ENCODE assay signal across 28 mouse cellular contexts in the genomic region with DNA sequence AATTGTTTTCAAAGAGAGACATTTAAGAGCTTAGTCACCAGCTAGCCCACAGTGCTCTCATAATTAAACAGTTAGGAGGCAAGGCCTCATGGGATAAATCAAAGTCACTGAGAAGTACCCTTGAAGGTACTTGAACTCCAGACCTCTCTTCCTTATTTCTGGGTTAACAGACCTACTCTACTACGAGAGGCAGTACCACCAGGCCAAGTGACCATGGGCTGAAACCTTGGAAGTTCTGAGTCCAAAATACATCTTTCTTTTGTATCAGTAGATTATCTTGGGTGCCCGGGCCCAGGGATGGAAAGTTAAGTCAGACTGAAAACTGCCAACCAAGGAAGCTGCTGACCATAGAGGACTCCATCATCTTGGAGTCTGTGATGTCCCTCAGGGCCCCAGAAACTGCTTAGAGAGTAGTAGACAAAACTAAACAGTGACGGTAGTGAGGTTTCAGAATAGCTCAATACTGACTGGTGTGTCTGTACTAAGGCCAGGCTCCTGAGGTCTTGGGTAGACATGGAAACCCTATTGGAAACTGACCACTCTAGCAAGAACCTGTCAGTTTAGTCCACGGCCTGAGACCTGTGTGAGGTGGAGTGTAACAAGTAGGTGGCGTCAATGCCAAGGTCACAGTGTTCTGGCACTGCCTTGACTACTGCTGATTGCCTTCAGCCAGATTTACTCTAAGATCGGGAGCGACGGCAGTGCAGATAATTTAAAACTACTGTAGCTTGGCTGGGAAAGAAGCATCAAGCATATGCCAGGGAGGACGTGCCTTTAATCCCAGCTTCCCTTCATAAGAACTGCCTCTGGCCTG. TPM values are rescaled to one million over a fixed set of nuclear protein-coding genes. Genes with fewer than 3 reads are reported as not detected.
DNase-seq lines count a peak whose midpoint lies in the region; ATAC-seq lines count a peak whose summit lies in the region.
"Had no signal": no experiment of that assay in that cellular context is flagged by ENCODE, and none has a peak within 500 bp of the region (broad histone marks: within the 10 kb centered on the region; RNA-seq: fewer than 3 reads in every experiment).

No protein-coding gene starts in this region.

- no peak for ATAC-seq in heart, embryonic 12.5 days (ENCODE audit: insufficient number of reproducible peaks, low FRiP score)
- ATAC-seq: activated CD4-positive, CD25-positive, alpha-beta regulatory T cell, adult 4 months; forebrain, embryonic 16.5 days; hindbrain, embryonic 16.5 days; midbrain, embryonic 16.5 days had no signal

- 72% methylated on average over 9 of the region's 9 CpGs for WGBS in heart, embryonic 12.5 days

- no peaks in the 10 kb centered on the region for H3K4me1 ChIP-seq in heart, embryonic 12.5 days (replicated peaks)
- H3K4me1 ChIP-seq: limb, embryonic 10.5 days; limb, embryonic 15.5 days; liver, embryonic 15.5 days; stomach, embryonic 15.5 days had no signal

- H3K27me3 ChIP-seq in heart, embryonic 12.5 days (replicated peaks) = no peaks in the 10 kb centered on the region
- H3K27me3 ChIP-seq: CH12.LX; heart, embryonic 13.5 days; limb, embryonic 15.5 days; liver, embryonic 15.5 days; stomach, embryonic 15.5 days had no signal

- no peaks in the 10 kb centered on the region for H3K9me3 ChIP-seq in heart, embryonic 12.5 days (replicated peaks)
- H3K9me3 ChIP-seq: heart, embryonic 13.5 days; limb, embryonic 10.5 days; limb, embryonic 15.5 days; liver, embryonic 15.5 days; stomach, embryonic 15.5 days had no signal

- peak; percentile 57 for DNase-seq in adrenal gland, adult 2 months
- DNase-seq in adrenal gland, postnatal 25 days = no peak
- DNase-seq in heart, postnatal 10 days = no peak
- peak; percentile 74 for DNase-seq in kidney, adult 9 months
- no peak for DNase-seq in kidney, postnatal 14 days
- no peak for DNase-seq in embryo, embryonic 10 days (ENCODE audit: low spot score)
- DNase-seq: adrenal gland, adult 8-10 months; cerebellum, adult 18-20 months; cerebellum, postnatal 10 days; gastrocnemius, postnatal 10 days; heart, postnatal 14 days; layer of hippocampus, adult 9-11 months; lung, embryonic 14.5 days; right cerebral cortex, postnatal 25 days had no signal

- no peak overlapping the region for H3K9ac ChIP-seq in heart, embryonic 12.5 days
- H3K9ac ChIP-seq: heart, embryonic 13.5 days; limb, embryonic 15.5 days; liver, embryonic 15.5 days; lung, embryonic 14.5 days; stomach, embryonic 15.5 days had no signal

- no peak overlapping the region for H3K4me3 ChIP-seq in heart, embryonic 12.5 days
- H3K4me3 ChIP-seq: erythroblast, embryonic 14.5 days; heart, embryonic 13.5 days; limb, embryonic 10.5 days; limb, embryonic 15.5 days; liver, embryonic 15.5 days; stomach, embryonic 15.5 days had no signal

- 0 out of 2 replicates have a peak overlapping the region, but pooled peaks have one; percentile 9 for H3K27ac ChIP-seq in heart, embryonic 12.5 days (ENCODE audit: poor library complexity, severe bottlenecking)
- H3K27ac ChIP-seq: heart, embryonic 13.5 days; limb, embryonic 10.5 days; limb, embryonic 15.5 days; liver, embryonic 15.5 days; stomach, embryonic 15.5 days had no signal

- H3K36me3 ChIP-seq in heart, embryonic 12.5 days = peaks cover 86% of the 10 kb centered on the region

- intact Hi-C loops in heart, postnatal 10 days (cut with DNase I) = no loop called here

- H3K4me2 ChIP-seq in heart, embryonic 12.5 days = no peak overlapping the region
- H3K4me2 ChIP-seq: heart, embryonic 13.5 days; limb, embryonic 15.5 days; liver, embryonic 15.5 days; lung, embryonic 14.5 days; midbrain, embryonic 11.5 days; stomach, embryonic 15.5 days had no signal

RNA-seq across cellular contexts. Expression of a gene that starts 10.5 kb away (rescaled TPM):
- 100 to 1,000 TPM; 580 to 729 TPM for total RNA-seq in adrenal gland, adult 2 months (2021)
- 256 and 331 TPM in 2 replicates for polyA plus RNA-seq in adrenal gland, adult 2 months (2012; rRNA removed)
- total RNA-seq in adrenal gland, postnatal 25 days (2021) = 255 and 328 TPM in 2 replicates
- 1,404 and 1,433 TPM in 2 replicates for polyA plus RNA-seq in heart, embryonic 12.5 days (2016; fragmentation: Nextera tagmentation; extraction: Ambion mirVana)
- total RNA-seq in heart, postnatal 10 days (2021) = 100 to 1,000 TPM; 102 to 159 TPM
- total RNA-seq: CH12.LX; neutrophil, adult 5-6 weeks had no signal

RNA-seq across cellular contexts. Expression of a gene that starts 46.5 kb away (rescaled TPM):
- total RNA-seq in adrenal gland, adult 2 months (2021) = 100 to 1,000 TPM; 339 to 391 TPM
- 610 and 630 TPM in 2 replicates for polyA plus RNA-seq in adrenal gland, adult 2 months (2012; rRNA removed)
- 386 and 405 TPM in 2 replicates for total RNA-seq in adrenal gland, postnatal 25 days (2021)
- polyA plus RNA-seq in heart, embryonic 12.5 days (2016; fragmentation: Nextera tagmentation; extraction: Ambion mirVana) = 743 and 765 TPM in 2 replicates
- total RNA-seq in heart, postnatal 10 days (2021) = 100 to 1,000 TPM; 304 to 309 TPM

RNA-seq across cellular contexts. Expression of a gene that starts 50.0 kb away (rescaled TPM):
- 10 to 100 TPM; 82.2 to 88.8 TPM for total RNA-seq in adrenal gland, adult 2 months (2021)
- polyA plus RNA-seq in adrenal gland, adult 2 months (2012; rRNA removed) = 59.0 and 63.6 TPM in 2 replicates
- total RNA-seq in adrenal gland, postnatal 25 days (2021) = 79.9 and 97.1 TPM in 2 replicates
- polyA plus RNA-seq in heart, embryonic 12.5 days (2016; fragmentation: Nextera tagmentation; extraction: Ambion mirVana) = 23.1 and 23.6 TPM in 2 replicates
- 10 to 100 TPM; 33.4 to 37.1 TPM for total RNA-seq in heart, postnatal 10 days (2021)

RNA-seq across cellular contexts. Expression of a gene that starts 52.0 kb away (rescaled TPM):
- 10 to 100 TPM; 14.3 to 20.8 TPM for total RNA-seq in adrenal gland, adult 2 months (2021)
- 0.27 and 0.38 TPM in 2 replicates for polyA plus RNA-seq in adrenal gland, adult 2 months (2012; rRNA removed)
- total RNA-seq in adrenal gland, postnatal 25 days (2021) = 16.8 and 17.8 TPM in 2 replicates
- polyA plus RNA-seq in heart, embryonic 12.5 days (2016; fragmentation: Nextera tagmentation; extraction: Ambion mirVana) = 14.5 and 20.1 TPM in 2 replicates
- 10 to 100 TPM; 24.4 to 27.0 TPM for total RNA-seq in heart, postnatal 10 days (2021)
- polyA plus RNA-seq: erythroblast, embryonic 14.5 days had no signal

Comparison
In these comparisons a context has a peak if more than half of its experiments do, and no peak if none do; other contexts are left out.
1. DNase-seq: peak in adrenal gland, adult 2 months (single experiment) and kidney, adult 9 months (single experiment); none in adrenal gland, postnatal 25 days (single experiment), heart, postnatal 10 days (0 of 2), kidney, postnatal 14 days (single experiment) and embryo, embryonic 10 days (single experiment).